Mouse (Mus musculus) liver, postnatal 0 days (tissue): Measurements from ENCODE around the gene Spred2.

ENCODE experiments used
- CTCF ChIP-seq: sonication (generic); IDR thresholded peaks from 2 replicates; pipeline ENCODE4 v1.5.1; 2016; ENCODE audit warnings: antibody characterized with exemption, low read depth
- EP300 ChIP-seq: IDR thresholded peaks from 2 replicates; pipeline ENCODE4 v1.6.1; 2016; ENCODE audit warnings: antibody characterized with exemption, low read depth, mild to moderate bottlenecking

GRCm38 (mm10) chr11:20007701-20008100, 83.5 kb downstream of the Spred2 start:
- no peak for TF ChIP-seq CTCF
- no peak for TF ChIP-seq EP300
